Mouse (Mus musculus): ENCODE data around the gene Unc5c.

- no peak for TF ChIP-seq USF1 (IDR thresholded peaks at IDR 0.05; ENCODE audit: low read depth, low read length)
- no peak for TF ChIP-seq NRF1 (IDR thresholded peaks at IDR 0.05; ENCODE audit: low read depth, low read length)
- TF ChIP-seq CTCF (conservative IDR thresholded peaks at IDR 0.05 in 1 of 2, IDR thresholded peaks at IDR 0.05 in 1 of 2; ENCODE audit: low read depth in 2 of 2, low read length in 2 of 2): no peak
- no peak for TF ChIP-seq POLR2AphosphoS2 (IDR thresholded peaks at IDR 0.05; ENCODE audit: low read depth, low read length)
- no peak for TF ChIP-seq EP300 (IDR thresholded peaks at IDR 0.05; ENCODE audit: low read length)
- no peak for TF ChIP-seq TBP (conservative IDR thresholded peaks at IDR 0.05; ENCODE audit: low read depth, low read length)
- TF ChIP-seq E2F4 (IDR thresholded peaks at IDR 0.05; ENCODE audit: insufficient replicate concordance, low read depth, low read length): no peak
- no peak for TF ChIP-seq POLR2A (IDR thresholded peaks at IDR 0.05; ENCODE audit: low read depth, low read length)
- no peak for TF ChIP-seq ZNF384 (IDR thresholded peaks at IDR 0.05; ENCODE audit: low read depth, low read length)
- no peak for TF ChIP-seq GABPA (IDR thresholded peaks at IDR 0.05; ENCODE audit: insufficient replicate concordance, low read depth, low read length)
- no peak for TF ChIP-seq USF2 (conservative IDR thresholded peaks at IDR 0.05; ENCODE audit: low read depth, low read length)
These were observed 8.2 kb downstream of the Unc5c start for GRCm38 (mm10) chr3:141473205-141473604.

Data from CH12.LX (cell line).